Mouse (Mus musculus) neural tube, embryonic 14.5 days (tissue): ENCODE results near the gene Prss12. TPM values are rescaled to one million over a fixed set of nuclear protein-coding genes. Genes with fewer than 3 reads are reported as not detected.

Experiments
- ATAC-seq: fragments of 200-750 bp; cut with Nextera tagmentation; 2 replicates; pipeline ENCODE4 v1.8.0; 2017; ENCODE audit warnings: low read depth, mild to moderate bottlenecking, moderate TSS enrichment, moderate library complexity
- H3K27ac ChIP-seq: fragments of 300-500 bp; sonication (generic); 2 replicates; pipeline ENCODE4 v1.5.1; 2014; ENCODE audit warnings: low read depth, mild to moderate bottlenecking, control low read depth, low read length, moderate library complexity, mixed read lengths
- H3K27me3 ChIP-seq: fragments of 300-500 bp; sonication (generic); 2 replicates; pipeline ENCODE4 v1.6.1; 2014; ENCODE audit warnings: low read length; ENCODE audit not compliant: control insufficient read depth, insufficient read depth
- H3K36me3 ChIP-seq: fragments of 300-500 bp; sonication (generic); 2 replicates; pipeline ENCODE4 v1.6.1; 2014; ENCODE audit warnings: low read length, mixed read lengths; ENCODE audit not compliant: control insufficient read depth, insufficient read depth
- H3K4me1 ChIP-seq: fragments of 300-500 bp; sonication (generic); 2 replicates; pipeline ENCODE4 v1.6.1; 2014; ENCODE audit warnings: low read length; ENCODE audit not compliant: control insufficient read depth, insufficient read depth
- H3K4me2 ChIP-seq: fragments of 300-500 bp; sonication (generic); 2 replicates; pipeline ENCODE4 v1.6.1; 2014; ENCODE audit warnings: mild to moderate bottlenecking, low read depth, low read length, control low read depth
- H3K4me3 ChIP-seq: fragments of 300-500 bp; sonication (generic); 2 replicates; pipeline ENCODE4 v1.5.1; 2014; ENCODE audit warnings: low read depth, low read length, control low read depth, mixed read lengths
- H3K9ac ChIP-seq: fragments of 300-500 bp; sonication (generic); replicated peaks from 2 replicates; pipeline ENCODE4 v1.6.1; 2014; ENCODE audit warnings: low read depth, mild to moderate bottlenecking, control low read depth, low read length, mixed read lengths
- H3K9me3 ChIP-seq: fragments of 300-500 bp; sonication (generic); 2 replicates; pipeline ENCODE4 v1.6.1; 2016; ENCODE audit warnings: low read length; ENCODE audit not compliant: control insufficient read depth
- WGBS: fragments of 180-500 bp; shearing (Covaris S2); extraction: QIAGEN DNeasy Blood & Tissue Kit; methylation state at CpG from one replicate; pipeline ENCODE4 v1.1.7; 2014; 5-methylcytosine and 5-hydroxymethylcytosine counted together
- polyA plus RNA-seq: library from polyadenylated mRNA; unstranded; fragments of >200 nt; fragmentation: Nextera tagmentation; extraction: Ambion mirVana; gene quantifications from 2 replicates; pipeline ENCODE4 v1.2.1, GENCODE M21; 2014

Prss12 gene
- polyA plus RNA-seq, 1 experiment from 2014 or later = 20.1 TPM

- no peak overlapping the region for H3K9ac ChIP-seq
- H3K27me3 ChIP-seq = no peaks in the 10 kb centered on the region
- H3K4me1 ChIP-seq = peaks cover 19% of the 10 kb centered on the region
- no peaks in the 10 kb centered on the region; the same call in 1 of the 2 replicates for H3K36me3 ChIP-seq
- H3K27ac ChIP-seq = no peak overlapping the region
- no peak for ATAC-seq
- WGBS = 81% methylated on average over 6 of the region's 6 CpGs
- H3K4me2 ChIP-seq = no peak overlapping the region
- no peaks in the 10 kb centered on the region for H3K9me3 ChIP-seq
- no peak overlapping the region for H3K4me3 ChIP-seq
Measured at GRCm38 (mm10) chr3:123503943-123504342, 57.2 kb downstream of the Prss12 start.

- no peak overlapping the region for H3K4me3 ChIP-seq
- WGBS = 84% methylated on average over 7 of the region's 7 CpGs
Measured at GRCm38 (mm10) chr3:123504783-123505182, 58.1 kb downstream of the Prss12 start.

GRCm38 (mm10) chr3:123505778-123506667 lies 59.3 kb downstream of the Prss12 start:
- Histone ChIP-seq H3K27me3 (no peaks in the 10 kb centered on the region), H3K4me2 (peak overlapping the region; percentile 80; the same call in 1 of the 2 replicates), H3K4me1 (peaks cover 19% of the 10 kb centered on the region), H3K27ac (peak overlapping the region; percentile 52; the same call in 1 of the 2 replicates), H3K36me3 (no peaks in the 10 kb centered on the region; the same call in 1 of the 2 replicates), H3K4me3 (no peak overlapping the region), H3K9me3 (no peaks in the 10 kb centered on the region), H3K9ac (no peak overlapping the region)
- ATAC-seq = no peak
- 53% methylated on average over 9 of the region's 9 CpGs for WGBS

More at GRCm38 (mm10) chr3:123504783-123505182, 58.1 kb downstream of the Prss12 start:
- no peak overlapping the region for H3K4me2 ChIP-seq
- peaks cover 19% of the 10 kb centered on the region for H3K4me1 ChIP-seq
- no peak overlapping the region for H3K9ac ChIP-seq
- no peak overlapping the region for H3K27ac ChIP-seq
- H3K9me3 ChIP-seq = no peaks in the 10 kb centered on the region
- no peaks in the 10 kb centered on the region for H3K27me3 ChIP-seq
- H3K36me3 ChIP-seq = no peaks in the 10 kb centered on the region; the same call in 1 of the 2 replicates
- no peak for ATAC-seq

GRCm38 (mm10) chr3:123506699-123507662 lies 60.3 kb downstream of the Prss12 start:
- Histone ChIP-seq H3K36me3 (no peaks in the 10 kb centered on the region; the same call in 1 of the 2 replicates), H3K9me3 (no peaks in the 10 kb centered on the region), H3K4me2 (peak overlapping the region; percentile 80), H3K27me3 (no peaks in the 10 kb centered on the region), H3K4me3 (peak overlapping the region; percentile 75), H3K4me1 (peaks cover 19% of the 10 kb centered on the region), H3K9ac (peak overlapping the region; percentile 78), H3K27ac (no peak overlapping the region; the same call in 1 of the 2 replicates)
- ATAC-seq = no peak
- WGBS = 5% methylated on average over 6 of the region's 6 CpGs

- under 1% methylated on average over 10 of the region's 10 CpGs for WGBS
- no peaks in the 10 kb centered on the region for H3K9me3 ChIP-seq
- no peaks in the 10 kb centered on the region; the same call in 1 of the 2 replicates for H3K36me3 ChIP-seq
- H3K27me3 ChIP-seq = no peaks in the 10 kb centered on the region
- H3K9ac ChIP-seq = peak overlapping the region; percentile 78
- ATAC-seq = no peak
- peak overlapping the region; percentile 99 for H3K27ac ChIP-seq
- H3K4me3 ChIP-seq = peak overlapping the region; percentile 75
- peaks cover 19% of the 10 kb centered on the region for H3K4me1 ChIP-seq
- H3K4me2 ChIP-seq = peak overlapping the region; percentile 80
Measured at GRCm38 (mm10) chr3:123507663-123508055, 60.9 kb downstream of the Prss12 start.

- WGBS = under 1% methylated on average over 52 of the region's 53 CpGs
- peak overlapping the region; percentile 80 for H3K4me2 ChIP-seq
- peaks cover 19% of the 10 kb centered on the region for H3K4me1 ChIP-seq
- H3K9ac ChIP-seq = peak overlapping the region; percentile 96
- no peaks in the 10 kb centered on the region for H3K9me3 ChIP-seq
- H3K36me3 ChIP-seq = no peaks in the 10 kb centered on the region; the same call in 1 of the 2 replicates
- H3K4me3 ChIP-seq = peak overlapping the region; percentile 75
- peak; percentile 99 for ATAC-seq
- no peaks in the 10 kb centered on the region for H3K27me3 ChIP-seq
- H3K27ac ChIP-seq = peak overlapping the region; percentile 99
Measured at GRCm38 (mm10) chr3:123508056-123508674, 61.5 kb downstream of the Prss12 start.

GRCm38 (mm10) chr3:123508675-123509376 lies 62.1 kb downstream of the Prss12 start:
- Histone ChIP-seq H3K4me2 (peak overlapping the region; percentile 74), H3K27ac (peak overlapping the region; percentile 99), H3K4me3 (peak overlapping the region; percentile 75), H3K4me1 (peaks cover 19% of the 10 kb centered on the region), H3K27me3 (no peaks in the 10 kb centered on the region), H3K9ac (peak overlapping the region; percentile 96), H3K9me3 (no peaks in the 10 kb centered on the region), H3K36me3 (no peaks in the 10 kb centered on the region; the same call in 1 of the 2 replicates)
- WGBS = 0% methylated on average over 36 of the region's 36 CpGs
- ATAC-seq = peak; percentile 79

GRCm38 (mm10) chr3:123511818-123512217 lies 65.1 kb downstream of the Prss12 start:
- H3K4me2 ChIP-seq = no peak overlapping the region
- no peak for ATAC-seq
- H3K36me3 ChIP-seq = no peaks in the 10 kb centered on the region
- H3K9ac ChIP-seq = no peak overlapping the region
- H3K4me3 ChIP-seq = no peak overlapping the region
- no peak overlapping the region for H3K27ac ChIP-seq
- peaks cover 8% of the 10 kb centered on the region for H3K4me1 ChIP-seq
- H3K9me3 ChIP-seq = no peaks in the 10 kb centered on the region
- WGBS = 77% methylated on average over 4 of the region's 4 CpGs
- no peaks in the 10 kb centered on the region for H3K27me3 ChIP-seq
